Mouse (Mus musculus) bone marrow macrophage, adult 2 months (primary cell): ENCODE measurements around the gene Prkca. TPM values are rescaled to one million over a fixed set of nuclear protein-coding genes. Genes with fewer than 3 reads are reported as not detected.

ENCODE experiments used
- H3K27ac ChIP-seq: 2 replicates; pipeline ENCODE4 v1.5.1; 2012; ENCODE audit warnings: low read depth, low read length; ENCODE audit not compliant: insufficient read depth
- H3K4me1 ChIP-seq: 2 replicates; pipeline ENCODE4 v1.6.1; 2012; ENCODE audit warnings: low read length; ENCODE audit not compliant: control insufficient read depth, insufficient read depth
- H3K4me3 ChIP-seq: 2 replicates; pipeline ENCODE4 v1.5.1; 2012; ENCODE audit warnings: mild to moderate bottlenecking, low read length, moderate library complexity; ENCODE audit not compliant: insufficient read depth
- CTCF ChIP-seq: IDR thresholded peaks from 2 replicates; pipeline ENCODE4 v1.5.1; 2012; ENCODE audit warnings: low read depth, mild to moderate bottlenecking, low read length, moderate library complexity
- POLR2A ChIP-seq: IDR thresholded peaks from 2 replicates; pipeline ENCODE4 v1.6.1; 2012; ENCODE audit warnings: mild to moderate bottlenecking, low read depth, low read length, borderline replicate concordance
- polyA plus RNA-seq: library from polyadenylated mRNA; stranded (reverse); fragments of >200 nt; gene quantifications from 2 replicates; pipeline ENCODE4 v1.2.4, GENCODE M21; 2012; ENCODE audit not compliant: missing spikeins, insufficient read depth, insufficient read length

Prkca gene
- polyA plus RNA-seq, 1 experiment: 1.0 TPM

GRCm38 (mm10) chr11:108341783-108342182 is 1.9 kb downstream of the Prkca start:
- TF ChIP-seq CTCF: no peak
- TF ChIP-seq POLR2A: no peak
- no peaks in the 10 kb centered on the region; the same call in 1 of the 2 replicates for H3K4me1 ChIP-seq
- no peak overlapping the region for H3K27ac ChIP-seq
- no peak overlapping the region for H3K4me3 ChIP-seq

- TF ChIP-seq POLR2A (no peak), CTCF (no peak)
- H3K4me1 ChIP-seq: no peaks in the 10 kb centered on the region; the same call in 1 of the 2 replicates
- no peak overlapping the region for H3K4me3 ChIP-seq
- H3K27ac ChIP-seq: no peak overlapping the region
Observed at GRCm38 (mm10) chr11:108340293-108340692, 3.4 kb downstream of the Prkca start.

GRCm38 (mm10) chr11:108336445-108336844 is 7.3 kb downstream of the Prkca start:
- H3K27ac ChIP-seq: no peak overlapping the region
- no peaks in the 10 kb centered on the region for H3K4me1 ChIP-seq
- no peak for TF ChIP-seq POLR2A
- H3K4me3 ChIP-seq: no peak overlapping the region

DNA sequence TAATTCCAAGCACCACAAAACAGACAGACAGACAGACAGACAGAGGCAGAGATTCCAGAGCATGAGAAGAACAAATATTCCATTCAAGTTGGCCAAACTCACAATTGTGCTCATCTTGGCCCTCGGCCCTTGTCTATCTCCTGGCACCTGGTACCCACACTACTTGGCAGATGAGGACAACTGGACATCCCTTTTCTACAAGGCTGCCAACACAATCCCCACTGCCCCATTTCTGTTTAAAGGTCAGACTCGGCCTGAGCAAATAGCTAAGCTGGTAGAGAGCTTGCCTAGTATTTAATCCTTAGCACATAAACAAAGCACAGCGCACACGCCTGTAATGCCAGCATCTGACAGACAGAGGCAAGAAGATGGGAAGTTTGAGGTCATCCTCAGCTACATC is 8.2 kb downstream of the Prkca start:
- Histone ChIP-seq H3K4me1 (no peaks in the 10 kb centered on the region), H3K4me3 (no peak overlapping the region), H3K27ac (no peak overlapping the region)
- TF ChIP-seq POLR2A (no peak), CTCF (no peak)

- TF ChIP-seq POLR2A (no peak), CTCF (no peak)
- Histone ChIP-seq H3K4me1 (no peaks in the 10 kb centered on the region), H3K27ac (no peak overlapping the region)
Observed at GRCm38 (mm10) chr11:108334658-108335057, 9.1 kb downstream of the Prkca start.

DNA sequence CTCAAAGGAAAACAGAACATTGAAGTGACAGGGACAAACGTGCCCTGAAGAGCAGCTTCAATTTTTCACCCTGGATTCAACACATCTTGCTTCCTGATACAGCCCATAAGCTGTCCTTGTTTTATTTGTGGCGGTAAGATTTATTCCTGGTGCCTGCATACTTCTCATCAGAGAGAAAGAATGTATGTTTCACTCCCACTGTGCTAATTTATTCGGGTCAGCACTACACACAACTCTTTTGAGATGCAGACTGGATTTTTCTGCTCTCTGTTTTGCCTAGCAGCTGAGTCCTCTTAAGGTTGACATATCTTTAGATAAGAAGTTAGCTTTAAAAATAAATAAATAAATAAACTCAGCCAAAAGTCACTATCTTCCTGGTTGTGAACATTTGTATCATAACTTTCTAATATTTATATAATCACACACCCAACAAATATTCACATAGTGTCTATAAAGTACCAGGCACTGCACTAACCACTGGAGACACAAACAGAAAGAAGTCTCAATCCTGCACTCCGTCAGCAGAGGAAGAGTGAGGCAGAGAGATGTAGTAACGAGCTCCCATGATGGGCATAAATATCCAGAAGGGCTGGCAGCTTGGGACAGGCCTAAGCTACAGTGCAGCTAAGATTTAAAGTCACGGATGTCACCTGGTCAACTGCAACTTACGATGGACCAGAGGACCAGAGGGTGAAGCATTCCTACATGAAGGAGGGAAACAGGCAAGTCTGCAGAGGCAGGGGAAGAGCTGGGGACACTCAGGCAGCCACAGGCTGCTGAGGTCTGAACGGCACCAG is 9.9 kb downstream of the Prkca start:
- TF ChIP-seq POLR2A (no peak), CTCF (no peak)
- no peak overlapping the region for H3K4me3 ChIP-seq
- no peaks in the 10 kb centered on the region for H3K4me1 ChIP-seq

More at GRCm38 (mm10) chr11:108334658-108335057, 9.1 kb downstream of the Prkca start:
- no peak overlapping the region for H3K4me3 ChIP-seq

GRCm38 (mm10) chr11:108333006-108333405 is 10.7 kb downstream of the Prkca start:
- TF ChIP-seq CTCF (no peak), POLR2A (no peak)
- H3K27ac ChIP-seq: no peak overlapping the region
- no peaks in the 10 kb centered on the region for H3K4me1 ChIP-seq
- no peak overlapping the region for H3K4me3 ChIP-seq

More for the DNA sequence above, 9.9 kb downstream of the Prkca start:
- H3K27ac ChIP-seq: no peak overlapping the region

DNA sequence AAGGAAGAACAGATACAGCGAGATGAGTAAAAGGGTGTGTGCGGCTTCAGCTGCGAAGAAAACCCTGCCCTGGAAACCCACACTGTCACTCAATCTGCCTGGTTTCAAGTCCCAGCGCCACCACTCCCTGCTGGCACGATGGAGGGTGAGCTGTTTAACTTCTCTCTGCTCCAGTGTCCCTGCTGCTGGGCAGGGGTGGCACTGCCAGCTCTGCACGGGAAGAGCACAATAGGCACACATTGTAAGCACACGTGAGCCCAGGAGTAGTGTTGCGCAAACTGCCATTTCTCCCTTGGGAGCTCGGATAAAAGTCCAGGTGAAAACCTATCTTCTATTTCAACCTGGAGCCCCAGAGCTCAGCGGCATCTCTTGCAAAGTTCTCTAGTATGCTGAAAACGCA is 12.9 kb downstream of the Prkca start:
- Histone ChIP-seq H3K27ac (no peak overlapping the region), H3K4me1 (no peaks in the 10 kb centered on the region), H3K4me3 (no peak overlapping the region)
- no peak for TF ChIP-seq CTCF
- TF ChIP-seq POLR2A: no peak

- H3K27ac ChIP-seq: no peak overlapping the region
- no peaks in the 10 kb centered on the region for H3K4me1 ChIP-seq
- no peak for TF ChIP-seq CTCF
- TF ChIP-seq POLR2A: no peak
Observed at GRCm38 (mm10) chr11:108325943-108326342, 17.8 kb downstream of the Prkca start.

DNA sequence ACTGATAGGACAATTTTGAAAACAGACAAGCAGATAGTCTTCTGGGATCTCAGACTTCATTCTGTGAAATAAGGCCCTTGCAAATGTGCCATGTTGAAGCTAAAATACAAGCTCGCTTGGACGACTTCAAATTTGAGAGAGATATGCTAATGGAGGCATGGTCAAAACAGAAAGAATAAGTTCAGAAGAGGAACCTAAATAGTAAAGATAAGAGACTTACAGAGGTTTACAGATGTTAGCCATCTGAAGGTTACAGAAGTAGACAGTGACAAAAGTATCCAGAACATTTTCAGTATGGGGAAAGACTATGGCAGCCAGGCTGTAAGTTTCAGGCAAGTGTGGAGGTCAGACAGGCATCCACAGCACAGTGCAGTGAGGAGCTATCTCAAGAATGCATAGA is 21.6 kb downstream of the Prkca start:
- H3K27ac ChIP-seq: no peak overlapping the region
- TF ChIP-seq CTCF: no peak
- TF ChIP-seq POLR2A: no peak
- H3K4me1 ChIP-seq: no peaks in the 10 kb centered on the region
- no peak overlapping the region for H3K4me3 ChIP-seq

More at GRCm38 (mm10) chr11:108325943-108326342, 17.8 kb downstream of the Prkca start:
- no peak overlapping the region for H3K4me3 ChIP-seq
